Mouse (Mus musculus) kidney, postnatal 10 days (tissue): ENCODE measurements around the gene Ccdc115.
"Not testable (repeated sequence)": the region's sequence is repeated elsewhere in the genome, so short reads cannot be mapped to it uniquely, and the experiment has no call there.

Source experiments
- DNase-seq: peaks from one replicate; pipeline ENCODE4 v3.0.0; 2021; ENCODE audit warnings: mixed read lengths

Gene Ccdc115

DNA sequence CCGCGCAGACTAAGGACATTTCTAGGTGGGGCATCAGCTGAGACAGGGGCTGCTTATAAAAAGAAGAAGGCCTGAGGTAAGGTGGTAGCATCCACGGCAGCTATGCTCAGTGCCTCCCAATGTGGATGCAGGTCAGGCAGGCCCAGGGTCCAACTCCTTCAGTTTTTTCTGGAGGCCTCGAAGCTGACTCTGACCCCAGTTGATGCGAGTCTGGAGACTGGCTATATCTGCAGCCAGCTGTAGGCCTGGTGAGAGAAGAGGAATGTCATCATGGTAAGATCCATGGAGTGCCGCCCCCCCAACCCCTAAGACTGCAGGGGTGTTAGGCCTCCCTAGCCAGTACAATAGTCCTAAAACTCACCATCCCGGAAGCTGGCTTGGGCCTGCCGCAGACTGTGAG lies 2.1 kb downstream of the Ccdc115 start:
- not testable (repeated sequence) for DNase-seq

DNA sequence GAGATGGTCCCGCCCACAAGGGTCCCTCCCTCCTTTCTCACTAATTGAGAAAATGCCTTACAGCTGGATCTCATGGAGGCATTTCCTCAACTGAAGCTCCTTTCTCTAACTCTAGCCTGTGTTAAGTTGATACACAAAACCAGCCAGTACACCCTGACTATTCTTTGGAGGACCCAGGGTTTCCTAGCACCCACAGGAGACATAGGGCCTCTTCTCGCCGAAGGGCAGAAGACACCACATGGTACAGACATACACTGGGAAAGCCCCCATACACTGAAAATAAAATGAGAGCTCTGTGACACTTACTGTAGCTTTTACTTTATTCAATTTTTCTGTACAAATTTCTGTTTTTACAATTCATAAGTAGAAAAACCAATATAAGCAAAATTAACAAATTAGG lies 3.1 kb downstream of the Ccdc115 start:
- no peak for DNase-seq

DNA sequence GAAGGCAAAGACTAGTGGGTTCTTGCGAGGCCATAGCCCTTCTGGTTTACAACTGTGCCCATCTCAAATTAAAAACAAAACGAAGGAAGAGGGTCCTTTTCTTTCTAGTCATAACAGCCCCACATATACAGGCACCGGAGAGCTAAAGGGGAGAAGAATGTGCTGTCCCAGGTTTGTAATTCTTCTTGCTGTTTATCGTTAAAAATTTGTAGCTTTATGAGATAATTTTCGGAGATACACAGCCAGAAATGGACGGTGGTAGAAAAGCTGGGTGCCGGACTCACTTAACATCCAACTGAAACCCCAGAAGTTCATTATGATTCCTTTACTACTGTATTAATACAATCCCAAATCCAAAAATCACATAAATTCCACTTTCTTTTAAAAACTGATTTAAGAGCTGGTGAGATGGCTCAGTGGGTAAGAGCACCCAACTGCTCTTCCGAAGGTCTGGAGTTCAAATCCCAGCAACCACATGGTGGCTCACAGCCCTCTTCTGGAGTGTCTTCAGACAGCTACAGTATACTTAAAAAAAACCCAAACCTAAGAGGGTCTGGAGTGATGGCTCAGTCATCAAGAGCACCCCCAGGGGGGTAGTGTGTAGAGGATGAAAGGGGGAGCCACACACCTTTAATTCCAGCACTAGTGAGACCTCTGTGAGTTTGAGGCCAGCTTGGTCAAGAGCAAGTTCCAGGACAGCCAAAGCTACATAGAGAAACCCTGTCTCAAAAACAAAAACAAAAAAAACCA lies 3.9 kb downstream of the Ccdc115 start:
- DNase-seq, result no peak

DNA sequence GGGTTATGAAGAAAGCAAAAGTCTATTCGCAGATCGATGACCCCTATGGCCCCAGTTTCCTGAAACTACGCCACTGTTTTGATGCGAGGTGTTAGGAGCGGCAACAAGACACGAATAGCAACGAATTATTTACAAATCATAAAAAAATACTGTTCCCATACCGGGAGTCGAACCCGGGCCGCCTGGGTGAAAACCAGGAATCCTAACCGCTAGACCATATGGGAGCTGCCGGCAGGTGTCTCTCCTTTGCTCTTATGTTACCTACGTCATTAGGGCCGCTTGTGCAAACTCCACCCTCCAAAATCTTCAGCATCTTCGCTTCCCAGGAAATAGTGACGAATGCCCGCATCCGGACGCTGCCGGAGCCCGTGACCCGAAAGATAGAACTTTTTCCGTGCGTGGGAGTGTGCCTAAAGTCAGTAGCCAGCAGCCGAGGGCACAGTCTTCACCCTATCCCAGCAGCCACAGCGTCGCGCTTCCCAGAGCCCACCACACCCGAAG lies 4.8 kb downstream of the Ccdc115 start:
- peak; percentile 89 for DNase-seq

DNA sequence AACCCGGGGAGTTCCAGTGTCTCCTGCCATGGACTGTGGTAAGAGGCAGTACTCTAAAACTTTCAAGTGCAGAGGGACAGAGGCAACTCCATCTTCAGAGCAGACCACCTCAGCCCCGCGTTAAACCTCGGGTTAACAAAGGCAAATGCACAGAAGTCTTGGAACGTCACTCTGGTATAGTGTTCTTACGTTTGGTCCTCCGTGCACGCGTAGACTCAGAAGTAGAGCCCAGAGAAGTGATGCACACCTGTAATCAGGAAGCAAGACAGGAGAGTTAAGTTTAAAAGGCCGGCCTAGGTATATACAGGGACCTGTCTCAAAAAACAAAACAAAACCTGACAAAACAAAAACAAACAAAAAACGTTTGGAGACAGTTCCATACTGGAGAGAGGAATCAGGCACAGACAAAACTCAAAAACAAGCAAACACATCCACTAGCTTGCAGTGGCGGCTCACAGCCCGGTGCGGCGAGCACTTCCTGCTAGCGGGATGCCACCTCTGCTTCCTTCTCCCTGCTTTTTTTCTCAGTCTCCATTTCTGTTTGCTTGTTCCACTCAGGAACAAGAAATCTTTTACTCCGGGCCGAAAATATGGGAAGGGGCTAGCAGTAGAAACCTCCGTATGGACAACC lies 5.5 kb downstream of the Ccdc115 start:
- DNase-seq, result peak; percentile 48

DNA sequence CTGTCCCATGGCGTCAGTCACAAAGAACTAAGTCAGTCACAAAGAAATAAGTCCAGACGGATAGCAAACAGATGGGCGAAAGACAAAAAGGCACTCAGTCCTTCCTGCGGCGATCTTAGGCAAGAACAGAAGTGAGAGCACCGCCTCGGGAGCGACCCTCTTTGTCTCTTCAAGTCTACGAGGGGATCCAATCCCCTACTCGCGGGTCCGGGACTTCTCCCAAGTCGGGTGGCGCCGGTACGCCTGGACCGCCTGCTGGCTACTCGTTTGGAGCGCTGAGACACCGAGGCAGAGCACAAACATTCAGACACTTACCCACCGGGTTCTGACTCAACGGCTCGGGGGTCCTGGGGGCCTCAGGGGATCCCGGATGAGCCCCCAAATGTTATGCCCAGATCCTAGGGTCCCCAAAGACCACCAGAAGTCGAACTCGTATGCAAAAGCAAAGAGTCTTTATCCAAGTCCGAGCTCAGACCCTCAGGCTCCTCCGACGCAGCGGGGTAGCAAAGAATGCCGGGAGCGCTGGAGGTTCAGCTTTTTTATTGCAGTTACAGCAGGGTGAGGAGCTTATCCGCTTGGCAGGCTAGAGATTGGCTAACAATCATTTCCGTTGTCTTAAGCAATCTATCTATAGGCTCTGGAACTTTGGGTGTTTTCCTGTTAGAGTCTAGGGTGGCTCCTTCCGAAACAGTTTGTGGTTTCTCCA lies 6.5 kb downstream of the Ccdc115 start:
- peak; percentile 45 for DNase-seq

DNA sequence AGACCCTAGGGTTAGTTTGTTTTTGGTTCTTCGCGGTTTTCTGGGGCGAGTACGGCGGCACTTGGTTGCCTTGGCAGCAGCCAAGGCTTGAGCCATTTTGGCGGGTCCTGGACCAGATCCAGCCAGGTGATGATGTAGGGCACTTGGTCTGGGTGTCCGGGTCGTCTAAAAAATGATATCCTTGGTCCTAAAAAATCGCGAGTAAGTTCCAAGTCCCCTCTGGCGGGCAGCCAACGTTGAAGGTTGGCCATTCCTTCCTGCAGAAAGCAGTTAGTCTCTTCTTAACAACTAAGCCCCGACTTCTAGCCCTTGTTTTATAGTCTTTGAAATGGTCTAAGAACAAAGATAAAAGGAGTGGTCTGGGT lies 7.1 kb downstream of the Ccdc115 start:
- DNase-seq, result peak; percentile 65

DNA sequence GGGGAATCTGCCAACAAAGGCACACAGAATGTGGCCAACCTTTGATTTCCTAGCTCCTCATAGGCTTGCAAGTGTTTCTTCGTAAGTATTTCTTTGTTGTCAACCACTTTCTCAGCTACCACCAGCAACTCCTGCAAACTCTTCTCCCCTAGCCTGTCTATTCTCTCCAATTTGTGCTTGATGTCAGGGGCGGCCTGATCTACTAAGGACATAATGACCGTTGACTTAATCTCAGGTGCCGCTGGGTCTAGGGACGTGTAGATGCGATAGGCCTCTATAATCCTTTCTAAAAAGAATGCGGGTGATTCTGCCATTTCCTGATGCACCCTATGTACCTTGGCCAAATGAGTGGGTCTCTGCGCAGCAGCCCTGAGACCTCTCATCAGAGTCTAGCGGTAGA lies 8.0 kb downstream of the Ccdc115 start:
- no peak for DNase-seq

DNA sequence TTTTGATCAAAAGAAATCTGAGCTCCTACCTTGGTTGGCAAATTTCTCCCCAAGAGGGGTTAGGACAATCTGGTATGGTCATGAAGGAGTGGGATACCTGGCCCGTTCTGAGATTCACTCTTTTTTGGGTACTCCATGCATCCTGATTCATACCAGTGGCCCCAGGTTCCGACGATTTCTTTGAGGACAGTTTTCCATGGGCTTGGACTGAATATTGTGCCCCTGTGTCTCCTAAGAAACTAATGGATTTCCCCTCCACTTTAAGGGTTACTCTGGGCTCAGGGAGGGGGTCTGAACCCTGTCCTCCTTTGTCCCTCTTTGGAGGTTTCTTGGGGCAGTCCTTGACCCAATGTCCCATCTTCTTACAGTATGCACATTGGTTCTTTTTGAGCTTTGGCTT lies 8.5 kb downstream of the Ccdc115 start:
- no peak for DNase-seq

DNA sequence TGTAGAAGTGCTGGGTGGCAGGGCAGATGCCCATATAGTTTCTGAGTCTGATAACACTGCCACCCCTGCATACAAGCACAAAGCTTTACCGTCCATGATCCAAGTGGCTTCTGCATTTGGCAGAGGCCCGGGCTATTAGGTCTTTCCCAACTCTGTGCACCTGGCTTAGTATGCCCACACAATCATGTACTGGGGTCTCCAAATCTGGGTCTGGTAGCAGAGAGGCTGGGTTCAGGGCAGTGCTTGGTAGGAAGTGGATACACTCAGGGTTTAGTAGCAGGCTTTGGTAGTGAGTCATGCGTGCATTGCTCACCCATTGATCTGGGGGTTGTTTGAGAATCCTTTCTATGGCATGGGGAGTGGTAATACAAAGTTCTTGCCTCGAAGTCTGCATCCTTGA lies 10.2 kb downstream of the Ccdc115 start:
- DNase-seq, result no peak

DNA sequence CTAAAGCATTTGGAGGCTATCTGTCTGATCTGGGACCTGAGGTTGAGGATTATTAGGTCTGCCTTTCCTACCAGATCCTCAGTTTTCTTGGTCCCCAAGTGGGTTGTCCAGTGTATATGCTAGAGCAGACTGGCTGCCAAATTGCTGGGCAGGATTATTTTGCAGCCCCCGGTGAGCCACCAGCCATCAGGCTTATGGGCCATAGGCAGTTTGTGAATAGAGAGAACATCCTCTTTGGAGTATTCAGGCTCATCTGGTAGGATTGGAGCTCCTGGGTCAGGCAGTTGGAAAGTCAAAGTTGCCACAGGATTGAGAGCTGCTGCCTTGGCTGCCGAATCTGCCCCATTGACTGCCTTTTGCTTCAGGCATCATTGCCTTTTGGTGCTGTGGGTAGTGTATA lies 11.0 kb downstream of the Ccdc115 start:
- no peak for DNase-seq

DNA sequence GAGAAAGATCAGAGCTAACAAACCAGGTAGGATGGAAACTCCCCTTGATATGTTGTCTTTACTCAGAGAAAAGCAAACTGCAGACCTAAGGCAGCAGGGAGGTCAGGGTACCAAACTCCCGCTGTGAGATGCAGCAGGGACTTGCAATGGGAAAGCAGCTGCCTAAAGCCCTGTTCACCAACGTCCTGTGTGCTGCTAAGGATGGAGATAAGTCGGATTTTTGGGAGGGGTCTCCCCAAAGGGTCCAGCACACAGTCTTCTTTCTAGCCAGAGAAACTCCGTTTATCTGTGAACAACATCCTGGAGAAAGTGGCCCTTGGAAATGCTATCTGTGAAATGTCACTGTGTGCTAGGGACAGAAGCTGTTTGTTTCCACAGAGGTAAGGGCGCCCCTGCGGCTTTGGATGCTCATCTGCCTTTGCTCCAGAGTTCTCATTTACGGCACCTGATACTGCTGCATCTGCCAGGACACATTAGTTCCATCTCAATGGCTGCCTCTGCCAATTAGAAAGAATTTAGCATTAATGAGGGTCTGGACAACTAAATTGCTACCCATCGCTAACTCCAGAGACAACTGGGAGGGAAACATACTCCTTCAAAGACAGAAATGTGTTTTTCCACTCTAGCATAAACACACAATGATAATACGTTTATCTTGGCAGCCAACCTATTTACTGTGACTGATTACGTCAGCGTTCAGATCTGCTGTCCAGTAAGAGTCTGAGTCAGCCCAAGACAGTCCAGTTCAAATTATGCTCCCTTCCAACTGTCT lies 40.1 kb downstream of the Ccdc115 start:
- no peak for DNase-seq

DNA sequence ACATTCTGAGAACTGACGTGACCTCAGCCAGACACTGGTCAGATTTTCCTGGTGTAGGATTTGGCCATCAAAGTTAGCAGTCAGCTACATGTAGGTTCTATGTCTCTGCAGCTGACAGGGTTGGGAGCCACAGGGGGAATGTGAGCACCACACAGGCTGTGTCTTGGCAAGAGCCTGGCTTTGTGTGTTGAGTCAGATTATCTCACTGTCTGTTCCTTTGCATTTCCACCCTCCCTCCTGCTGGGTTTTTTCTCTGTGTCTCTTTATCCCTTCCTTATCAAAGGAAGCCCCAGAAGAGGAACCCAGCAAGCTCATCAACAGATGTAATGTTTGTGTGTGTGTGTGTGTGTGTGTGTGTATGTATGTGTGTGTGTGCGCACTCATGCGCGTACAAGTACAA lies 43.2 kb downstream of the Ccdc115 start:
- DNase-seq, result no peak

DNA sequence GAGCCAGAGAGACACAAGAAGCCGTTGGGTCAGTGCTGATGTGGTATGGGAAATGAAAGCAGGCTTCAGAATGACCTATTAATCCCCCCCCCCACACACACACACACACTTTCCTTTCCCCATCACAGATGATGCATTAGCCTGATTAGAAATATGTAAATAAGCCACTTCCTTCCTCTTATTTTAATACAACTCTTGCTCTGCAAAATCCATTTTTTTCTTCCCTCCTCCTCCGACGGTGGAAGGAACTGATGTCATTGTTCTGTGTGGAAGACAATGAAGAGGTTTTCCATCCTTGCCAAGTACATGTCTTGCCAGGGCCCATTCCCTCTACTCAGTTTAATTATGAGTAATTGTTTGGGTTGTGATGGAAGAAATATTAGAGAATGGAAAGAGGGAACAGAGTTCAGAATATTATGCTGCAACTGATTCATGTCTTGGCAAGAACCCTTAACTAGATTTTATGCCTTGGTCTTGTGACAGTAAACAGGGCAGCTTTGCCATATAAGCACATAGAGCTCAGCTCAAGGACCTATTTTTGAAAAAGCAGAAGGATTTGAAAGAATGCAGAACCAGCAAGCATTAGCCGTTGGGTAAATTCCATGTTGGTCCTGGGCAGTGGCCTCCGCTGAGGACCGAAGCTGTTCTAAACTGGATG lies 50.1 kb downstream of the Ccdc115 start:
- peak; percentile 25 for DNase-seq

DNA sequence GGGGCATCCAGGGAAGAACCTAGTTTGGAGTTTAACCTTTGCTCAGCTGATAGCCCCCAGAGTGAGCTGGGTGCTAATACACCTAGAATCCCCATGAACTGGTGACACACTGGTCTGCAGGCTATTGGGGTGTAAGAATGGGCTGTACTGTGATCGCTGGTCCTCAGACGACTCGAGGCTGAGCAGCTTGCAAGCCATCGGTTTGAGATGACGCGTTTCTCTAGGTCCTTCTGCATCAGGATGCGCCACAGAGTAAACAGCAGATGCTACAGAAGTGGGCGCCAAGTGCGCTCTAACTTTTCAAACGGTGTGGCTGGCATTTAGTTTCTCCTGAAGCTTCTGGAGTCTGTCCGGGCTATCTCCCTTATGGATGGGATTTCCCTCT lies 50.6 kb downstream of the Ccdc115 start:
- DNase-seq, result peak; percentile 26

DNA sequence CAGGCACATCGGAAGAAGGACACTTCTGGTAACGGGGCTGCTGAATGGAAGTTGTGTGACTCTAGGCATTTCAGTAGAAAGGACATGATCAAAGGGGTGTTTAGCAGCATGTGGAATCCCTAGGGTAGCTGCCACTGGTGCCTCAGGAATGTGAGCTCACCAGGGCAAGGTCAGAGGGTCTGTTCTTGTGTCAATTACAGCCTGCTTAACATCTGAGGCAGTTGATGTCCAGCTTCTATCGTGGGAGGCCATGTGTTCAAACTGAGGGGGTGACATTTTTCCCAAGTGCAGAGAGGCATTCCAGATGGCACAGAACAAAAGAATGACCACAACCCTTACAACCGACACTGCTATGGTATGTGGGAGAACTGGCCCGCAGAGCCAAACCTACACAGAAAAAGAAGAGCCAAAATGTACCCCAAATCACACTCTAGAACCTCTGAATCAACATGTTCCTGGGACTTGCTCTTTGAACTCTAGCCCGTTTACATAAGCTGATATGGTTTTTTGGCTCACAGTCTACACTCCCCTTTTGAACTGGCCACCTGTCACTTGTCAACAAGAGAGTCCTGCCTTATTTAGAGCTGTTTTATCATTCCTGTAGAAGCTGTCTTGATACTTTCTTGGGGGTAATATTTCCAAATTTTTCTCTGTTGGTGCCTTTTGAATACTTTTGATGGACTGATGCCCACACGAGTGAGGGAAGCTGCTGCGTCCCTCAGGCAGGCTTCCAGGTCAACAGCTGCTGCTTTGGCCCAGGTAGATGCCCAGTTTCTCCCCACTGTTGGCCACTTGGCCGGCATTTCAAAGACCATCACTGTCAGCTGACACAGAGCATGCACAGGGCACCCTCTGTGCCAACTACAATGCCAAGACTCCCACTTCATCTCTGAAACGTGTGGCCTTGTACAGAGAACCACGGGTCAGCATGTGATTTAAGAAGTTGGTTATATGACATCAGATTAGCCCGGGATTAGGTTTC lies 51.8 kb downstream of the Ccdc115 start:
- no peak for DNase-seq
